Mouse (Mus musculus) testis, adult 2 months (tissue): ENCODE measurements around the gene 9130023H24Rik. TPM values are rescaled to one million over a fixed set of nuclear protein-coding genes. Genes with fewer than 3 reads are reported as not detected.

Source experiments
- H3K27ac ChIP-seq: fragments of 200-500 bp; 2 replicates; pipeline ENCODE4 v1.5.1; 2012; ENCODE audit warnings: low read depth, low read length; ENCODE audit not compliant: control insufficient read depth, insufficient read depth
- H3K27me3 ChIP-seq: fragments of 200-500 bp; 2 replicates; pipeline ENCODE4 v1.6.1; 2012; ENCODE audit warnings: mild to moderate bottlenecking, low read length, moderate library complexity; ENCODE audit not compliant: control insufficient read depth, insufficient read depth
- H3K36me3 ChIP-seq: fragments of 200-500 bp; 2 replicates; pipeline ENCODE4 v1.6.1; 2012; ENCODE audit warnings: mild to moderate bottlenecking, low read length; ENCODE audit not compliant: control insufficient read depth, insufficient read depth
- H3K4me1 ChIP-seq: fragments of 200-500 bp; 2 replicates; pipeline ENCODE4 v1.6.1; 2012; ENCODE audit warnings: low read length; ENCODE audit not compliant: control insufficient read depth, insufficient read depth
- H3K4me3 ChIP-seq: fragments of 200-500 bp; 2 replicates; pipeline ENCODE4 v1.5.1; 2012; ENCODE audit warnings: low read depth, mild to moderate bottlenecking, low read length, moderate library complexity, mixed read lengths; ENCODE audit not compliant: control insufficient read depth
- CTCF ChIP-seq: fragments of 200-500 bp; IDR thresholded peaks from 2 replicates; pipeline ENCODE4 v1.5.1; 2012; ENCODE audit warnings: low read depth, mild to moderate bottlenecking, inconsistent platforms, low read length, moderate library complexity; ENCODE audit not compliant: control insufficient read depth, insufficient read depth, insufficient replicate concordance
- POLR2A ChIP-seq: fragments of 200-500 bp; IDR thresholded peaks from 2 replicates; pipeline ENCODE4 v1.6.1; 2012; ENCODE audit warnings: low read depth, mild to moderate bottlenecking, inconsistent platforms, low read length, moderate library complexity; ENCODE audit not compliant: control insufficient read depth
- polyA plus RNA-seq: library from polyadenylated mRNA; depleted of rRNA; stranded (reverse); fragments of >200 nt; gene quantifications from 2 replicates; pipeline ENCODE4 v1.2.3, GENCODE M21; 2012; rRNA removed

Gene 9130023H24Rik
- polyA plus RNA-seq, result 8.1 and 9.5 TPM in 2 replicates

GRCm38 (mm10) chr7:128237927-128238778, at the start of gene 9130023H24Rik:
TSS of gene 9130023H24Rik (minus strand) at chr7:128238031.
- Histone ChIP-seq H3K27ac (peak within 1 kb of the TSS; percentile 97), H3K4me1 (peaks cover 4% of the 10 kb centered on the region), H3K27me3 (no peaks in the 10 kb centered on the region), H3K4me3 (peak within 1 kb of the TSS; percentile 86), H3K36me3 (no peaks in the 10 kb centered on the region)
- TF ChIP-seq POLR2A, result peak; percentile 66
- TF ChIP-seq CTCF, result no peak

GRCm38 (mm10) chr7:128285060-128285459, 47.2 kb upstream of the 9130023H24Rik start:
- Histone ChIP-seq H3K4me3 (no peak overlapping the region), H3K27ac (no peak overlapping the region), H3K27me3 (no peaks in the 10 kb centered on the region), H3K36me3 (no peaks in the 10 kb centered on the region), H3K4me1 (no peaks in the 10 kb centered on the region)
- TF ChIP-seq CTCF (no peak), POLR2A (no peak)

GRCm38 (mm10) chr7:128284047-128284446, 46.2 kb upstream of the 9130023H24Rik start:
- H3K36me3 ChIP-seq, result no peaks in the 10 kb centered on the region

GRCm38 (mm10) chr7:128282532-128283244, 44.9 kb upstream of the 9130023H24Rik start:
- Histone ChIP-seq H3K27me3 (no peaks in the 10 kb centered on the region), H3K4me1 (no peaks in the 10 kb centered on the region), H3K27ac (no peak overlapping the region), H3K36me3 (no peaks in the 10 kb centered on the region), H3K4me3 (no peak overlapping the region)
- TF ChIP-seq POLR2A (no peak), CTCF (no peak)

More at GRCm38 (mm10) chr7:128284047-128284446, 46.2 kb upstream of the 9130023H24Rik start:
- Histone ChIP-seq H3K27ac (no peak overlapping the region), H3K4me1 (no peaks in the 10 kb centered on the region), H3K4me3 (no peak overlapping the region), H3K27me3 (no peaks in the 10 kb centered on the region)
- no peak for TF ChIP-seq CTCF
- no peak for TF ChIP-seq POLR2A

- Histone ChIP-seq H3K27ac (no peak overlapping the region), H3K36me3 (no peaks in the 10 kb centered on the region), H3K4me3 (no peak overlapping the region), H3K4me1 (no peaks in the 10 kb centered on the region; the same call in 1 of the 2 replicates), H3K27me3 (no peaks in the 10 kb centered on the region)
- TF ChIP-seq POLR2A (no peak), CTCF (no peak)
These were observed 43.9 kb upstream of the 9130023H24Rik start for GRCm38 (mm10) chr7:128281765-128282164.

- H3K4me1 ChIP-seq, result no peaks in the 10 kb centered on the region; the same call in 1 of the 2 replicates
These were observed 41.9 kb upstream of the 9130023H24Rik start for GRCm38 (mm10) chr7:128279750-128280149.

GRCm38 (mm10) chr7:128276051-128276450, 38.2 kb upstream of the 9130023H24Rik start:
- no peaks in the 10 kb centered on the region; the same call in 1 of the 2 replicates for H3K4me1 ChIP-seq
- H3K27ac ChIP-seq, result no peak overlapping the region
- no peak overlapping the region for H3K4me3 ChIP-seq
- no peaks in the 10 kb centered on the region for H3K36me3 ChIP-seq
- no peaks in the 10 kb centered on the region for H3K27me3 ChIP-seq
- TF ChIP-seq CTCF (no peak), POLR2A (no peak)

More at GRCm38 (mm10) chr7:128279750-128280149, 41.9 kb upstream of the 9130023H24Rik start:
- no peak overlapping the region for H3K27ac ChIP-seq
- no peaks in the 10 kb centered on the region for H3K27me3 ChIP-seq
- H3K4me3 ChIP-seq, result no peak overlapping the region
- no peaks in the 10 kb centered on the region for H3K36me3 ChIP-seq
- TF ChIP-seq POLR2A (no peak), CTCF (no peak)
